Mouse (Mus musculus): ENCODE results near the gene Mrgprh.

Gene Mrgprh

DNA sequence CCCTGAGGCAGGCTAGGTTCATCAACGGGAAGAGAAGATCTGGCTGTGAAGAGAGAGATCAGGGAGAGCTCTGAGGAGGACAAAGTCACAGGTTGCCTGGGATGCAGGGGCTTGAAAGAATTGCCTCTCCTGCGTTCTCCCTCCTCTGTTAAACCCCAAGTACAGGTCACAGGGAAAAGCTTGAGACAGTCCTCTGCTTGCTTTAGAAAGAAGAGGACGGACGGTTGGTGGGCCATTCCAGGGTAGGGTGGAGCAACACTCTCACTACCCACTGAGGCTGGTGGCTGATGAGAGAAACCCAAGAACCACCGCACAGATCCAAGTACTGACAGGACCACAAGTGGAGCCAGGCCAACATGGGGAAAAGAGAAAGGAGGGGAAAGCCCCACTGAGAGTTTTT is at the start of gene Mrgprh:
Gene Mrgprh, plus strand, starts transcription at position 301 of the 400 bp plus-strand sequence.
- in situ Hi-C loops (cut with MboI; ENCODE audit: low sequenced_read_pairs), result no loop called here

DNA sequence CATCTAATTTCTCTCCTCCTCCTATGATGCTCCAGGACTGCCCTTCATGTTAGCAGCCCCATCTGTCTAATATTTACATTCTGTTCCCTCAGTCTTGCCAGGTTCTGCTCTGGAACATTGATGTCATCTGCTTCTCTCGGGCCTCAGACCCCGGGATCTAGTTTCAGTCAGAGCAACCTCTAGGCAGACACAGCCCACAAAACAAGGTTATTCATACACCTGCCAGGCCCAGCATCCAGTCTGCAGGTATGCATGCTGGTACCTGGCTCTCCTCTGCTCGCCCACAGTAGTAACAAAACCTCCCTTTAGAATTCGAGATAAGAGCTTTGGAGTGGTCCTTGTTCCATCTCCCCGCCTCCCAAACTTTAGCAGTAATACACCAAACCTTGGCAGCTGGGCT is 45.5 kb upstream of the Mrgprh start:
- in situ Hi-C loops (cut with MboI; ENCODE audit: low sequenced_read_pairs), result no loop called here

DNA sequence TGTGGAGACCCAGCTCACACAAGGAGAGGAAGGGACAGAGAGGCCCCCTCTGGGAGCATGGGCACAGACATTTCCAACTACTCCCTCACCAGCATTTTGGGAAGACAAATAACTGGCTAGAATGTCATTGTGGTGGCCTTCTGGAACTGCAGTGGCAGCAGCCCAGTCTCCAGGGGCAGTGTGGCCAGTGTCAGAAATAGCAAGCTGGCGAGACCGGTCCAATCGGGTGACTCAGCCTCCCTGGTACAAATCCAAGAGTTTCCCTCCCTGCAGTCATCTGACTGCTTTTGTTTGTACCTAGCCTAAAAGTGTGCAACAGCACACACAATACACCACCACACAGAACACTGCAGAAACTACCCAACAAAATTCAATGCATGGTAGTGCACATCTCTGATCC is 43.6 kb upstream of the Mrgprh start:
- in situ Hi-C loops (cut with MboI; ENCODE audit: low sequenced_read_pairs), result no loop called here

DNA sequence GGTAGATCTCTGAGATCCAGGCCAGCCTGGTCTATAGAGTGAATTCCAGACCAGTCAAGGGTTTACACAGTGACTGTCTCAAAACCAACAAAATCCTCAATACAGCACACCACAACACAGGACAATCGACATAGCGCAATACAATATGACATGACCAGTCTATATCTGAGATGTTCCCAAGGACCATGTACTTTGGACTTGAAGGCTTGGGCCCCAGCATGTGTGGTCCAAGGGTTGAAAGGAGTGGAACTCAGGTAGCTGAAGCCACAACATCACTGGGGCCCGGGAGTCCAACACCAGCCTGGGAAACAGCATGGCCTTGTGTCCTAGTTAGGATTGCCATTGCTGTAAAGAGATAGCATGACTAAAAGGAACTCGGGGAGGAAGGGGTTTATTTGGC is 43.2 kb upstream of the Mrgprh start:
- in situ Hi-C loops (cut with MboI; ENCODE audit: low sequenced_read_pairs), result no loop called here

DNA sequence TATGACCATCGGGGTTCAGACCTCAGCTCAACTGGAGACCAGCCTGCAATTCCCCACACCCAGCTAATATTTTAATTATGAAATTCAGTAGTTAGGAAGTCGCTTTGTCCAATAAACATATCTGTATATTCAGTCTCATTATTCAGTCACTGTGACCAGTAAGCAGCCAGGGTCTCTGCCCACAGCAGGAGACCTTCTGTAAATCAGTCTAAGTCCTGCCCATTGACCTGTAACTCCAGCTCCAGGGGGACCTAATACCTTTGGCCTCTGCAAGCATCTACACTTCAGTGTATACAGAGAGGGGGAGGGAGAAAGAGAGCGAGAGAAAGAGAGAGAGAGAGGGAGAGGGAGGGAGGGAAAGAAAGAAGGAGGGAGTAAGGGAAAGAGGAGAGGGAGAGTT is 41.5 kb upstream of the Mrgprh start:
- in situ Hi-C loops (cut with MboI; ENCODE audit: low sequenced_read_pairs), result no loop called here

DNA sequence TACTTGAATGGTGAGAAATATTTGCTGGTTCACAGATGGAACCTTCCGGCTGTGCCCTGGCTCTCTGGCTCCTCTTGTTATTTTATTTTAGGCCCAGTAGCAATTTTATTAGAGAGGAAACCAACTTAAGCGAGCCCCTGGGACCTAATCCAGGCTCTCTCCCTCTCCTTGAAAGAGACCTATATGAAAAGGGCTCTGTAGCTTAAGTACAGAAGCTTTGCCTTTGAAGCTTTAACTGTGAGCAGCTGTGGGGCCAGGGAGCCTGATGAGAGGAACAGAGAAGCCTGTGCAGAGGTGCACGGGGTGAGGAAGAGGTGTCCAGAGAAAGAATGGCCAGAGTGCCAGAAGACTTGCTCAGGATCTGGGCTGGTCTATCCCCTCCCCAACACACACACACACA is 41.0 kb upstream of the Mrgprh start:
- in situ Hi-C loops (cut with MboI; ENCODE audit: low sequenced_read_pairs), result no loop called here

DNA sequence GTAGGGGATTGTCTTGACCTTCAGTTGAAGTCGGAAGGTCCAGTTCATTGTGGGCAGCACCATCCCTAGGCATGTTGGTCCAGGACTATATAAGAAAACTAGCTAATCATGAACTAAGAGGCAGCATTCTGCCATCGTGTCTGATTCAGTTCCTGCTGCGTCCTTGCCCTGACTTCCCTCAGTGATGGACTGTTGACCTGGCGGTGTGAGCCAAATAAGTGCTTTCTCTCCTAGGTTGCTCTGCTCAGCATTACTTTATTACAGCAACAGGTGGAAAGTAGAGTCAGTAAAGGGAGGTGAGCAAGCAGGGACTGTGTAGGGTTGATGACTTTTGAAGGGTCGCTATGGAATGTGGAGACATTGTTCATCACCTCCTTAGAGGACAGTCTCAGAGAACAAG is 40.1 kb upstream of the Mrgprh start:
- in situ Hi-C loops (cut with MboI; ENCODE audit: low sequenced_read_pairs), result no loop called here

DNA sequence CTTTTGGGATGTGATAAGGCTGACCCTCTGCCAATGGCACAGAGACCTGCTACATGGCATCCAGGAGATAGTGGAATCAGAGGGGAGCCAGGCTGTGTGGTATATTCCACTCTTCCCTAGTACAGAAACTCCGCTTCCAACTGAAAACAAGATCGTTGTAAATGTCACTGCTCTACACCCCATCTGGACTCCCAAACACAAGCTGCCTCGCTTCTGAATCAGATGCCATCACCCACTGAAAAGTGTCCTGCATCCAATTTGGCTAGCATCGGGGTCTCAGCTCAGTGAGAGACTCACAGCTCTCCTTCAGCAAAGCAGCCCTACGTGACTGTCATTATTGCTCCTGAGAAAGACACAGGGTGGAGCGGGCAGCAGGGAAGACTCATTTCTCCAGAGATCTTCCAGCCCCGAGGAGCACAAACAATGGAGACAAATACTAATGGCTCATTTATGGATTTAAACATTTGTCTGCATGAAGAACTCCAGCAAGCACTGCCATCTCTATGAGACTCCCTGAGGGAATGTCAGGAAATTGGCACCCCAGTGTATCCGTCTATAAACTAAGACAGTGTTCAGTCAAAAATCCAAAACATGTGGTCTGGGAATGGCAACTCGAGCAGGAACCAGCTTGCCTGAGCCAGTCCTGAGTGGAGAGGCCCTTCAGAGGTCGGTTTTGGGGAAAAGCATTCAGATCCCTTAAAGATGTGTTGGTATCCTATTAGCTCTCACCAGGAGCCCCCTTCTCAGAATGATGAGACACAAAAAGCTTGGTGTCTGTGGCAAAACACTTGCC is 36.2 kb upstream of the Mrgprh start:
- in situ Hi-C loops (cut with MboI; ENCODE audit: low sequenced_read_pairs), result no loop called here

DNA sequence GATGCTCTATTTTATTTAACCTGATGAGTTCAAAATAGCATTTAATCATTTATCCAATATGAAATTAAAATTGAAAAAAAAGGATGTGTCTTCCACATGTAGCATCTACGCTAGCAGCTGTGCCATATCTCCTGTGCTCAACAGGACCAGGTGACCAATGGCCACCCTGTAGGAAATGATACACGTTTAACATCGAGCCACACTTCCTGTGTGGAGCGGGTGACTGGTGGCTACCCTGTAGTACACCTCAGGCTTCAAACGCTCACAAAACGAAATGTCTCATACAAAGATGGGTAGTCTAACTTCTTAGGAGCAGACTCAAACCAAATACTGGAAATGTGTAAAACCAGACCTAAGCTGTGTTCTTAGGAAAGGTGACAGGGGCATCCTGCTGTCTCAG is 32.0 kb upstream of the Mrgprh start:
- in situ Hi-C loops (cut with MboI; ENCODE audit: low sequenced_read_pairs), result no loop called here

DNA sequence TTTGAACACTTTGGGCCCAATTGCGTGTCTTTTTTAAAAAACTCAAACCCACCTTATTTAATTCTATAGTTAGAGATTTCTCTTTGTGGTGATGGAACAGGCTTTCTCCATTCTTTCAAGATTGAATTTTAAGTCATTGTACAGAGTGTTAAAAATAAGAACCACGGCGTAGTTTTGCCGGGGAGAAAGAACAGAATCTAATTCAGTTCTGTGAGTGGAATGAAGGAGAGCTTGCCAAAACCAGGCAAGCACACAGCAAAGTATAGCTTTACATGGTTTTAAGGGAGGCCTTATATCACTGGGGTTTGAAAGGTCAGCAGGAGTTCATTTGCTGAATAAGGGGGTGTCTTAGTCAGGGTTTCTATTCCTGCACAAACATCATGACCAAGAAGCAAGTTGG is 31.3 kb upstream of the Mrgprh start:
- in situ Hi-C loops (cut with MboI; ENCODE audit: low sequenced_read_pairs), result no loop called here

DNA sequence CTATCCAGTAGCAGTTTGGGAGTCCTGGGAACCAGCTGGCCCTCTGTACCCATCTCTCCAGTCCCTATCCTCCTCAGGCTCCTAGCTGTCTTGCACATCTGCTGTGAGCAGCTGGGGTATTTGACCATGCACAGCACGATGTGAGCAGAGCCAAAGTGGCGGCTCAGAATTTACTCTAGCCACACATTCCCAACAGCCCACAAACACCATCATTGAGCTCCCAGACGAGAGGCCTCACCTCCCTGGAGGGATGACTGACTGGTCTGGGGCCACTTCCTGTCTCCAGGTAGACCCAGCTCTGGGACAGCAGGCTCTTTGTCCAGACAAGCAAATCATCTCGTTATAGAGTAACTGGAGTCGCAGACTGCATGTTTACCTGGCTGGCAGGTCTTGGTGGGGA is 30.0 kb upstream of the Mrgprh start:
- in situ Hi-C loops (cut with MboI; ENCODE audit: low sequenced_read_pairs), result no loop called here

DNA sequence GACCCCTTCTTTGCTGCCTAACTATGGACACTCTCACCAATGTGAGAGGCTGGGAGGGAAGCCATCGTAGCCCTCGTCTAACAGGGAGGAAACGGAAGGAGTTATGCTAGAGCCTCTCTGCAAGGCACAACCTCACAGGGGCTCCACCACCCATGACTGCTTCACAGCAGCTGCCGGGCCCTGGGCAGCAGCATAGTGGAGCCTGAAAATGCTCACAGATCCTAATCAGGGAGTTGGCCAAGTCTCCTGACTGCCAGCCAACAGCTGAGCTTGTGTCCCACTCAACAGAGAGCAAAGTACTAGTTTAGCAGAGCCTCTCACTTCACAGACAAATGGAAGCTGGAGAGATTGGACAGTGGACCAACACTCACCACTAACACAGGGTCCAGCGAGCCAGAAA is 29.4 kb upstream of the Mrgprh start:
- in situ Hi-C loops (cut with MboI; ENCODE audit: low sequenced_read_pairs), result no loop called here

DNA sequence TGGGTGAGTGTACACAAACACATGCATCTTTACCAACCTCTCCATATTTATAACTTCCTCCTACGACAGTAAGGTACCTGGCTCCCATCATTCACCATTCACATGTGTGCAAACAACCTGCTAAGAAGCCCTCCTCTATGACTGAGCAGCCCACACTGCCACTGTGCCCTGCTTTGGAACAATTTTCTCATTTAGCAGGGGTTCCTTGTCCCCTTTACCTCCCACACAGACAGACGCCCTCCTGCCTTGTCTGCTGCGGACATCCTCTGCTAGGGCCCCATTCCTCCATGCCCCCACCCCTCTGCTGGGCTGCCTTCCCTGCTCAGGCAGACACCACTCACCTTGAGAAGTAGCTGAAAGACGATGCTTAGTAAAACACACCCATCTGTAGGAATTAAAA is 28.1 kb upstream of the Mrgprh start:
- in situ Hi-C loops (cut with MboI; ENCODE audit: low sequenced_read_pairs), result no loop called here

DNA sequence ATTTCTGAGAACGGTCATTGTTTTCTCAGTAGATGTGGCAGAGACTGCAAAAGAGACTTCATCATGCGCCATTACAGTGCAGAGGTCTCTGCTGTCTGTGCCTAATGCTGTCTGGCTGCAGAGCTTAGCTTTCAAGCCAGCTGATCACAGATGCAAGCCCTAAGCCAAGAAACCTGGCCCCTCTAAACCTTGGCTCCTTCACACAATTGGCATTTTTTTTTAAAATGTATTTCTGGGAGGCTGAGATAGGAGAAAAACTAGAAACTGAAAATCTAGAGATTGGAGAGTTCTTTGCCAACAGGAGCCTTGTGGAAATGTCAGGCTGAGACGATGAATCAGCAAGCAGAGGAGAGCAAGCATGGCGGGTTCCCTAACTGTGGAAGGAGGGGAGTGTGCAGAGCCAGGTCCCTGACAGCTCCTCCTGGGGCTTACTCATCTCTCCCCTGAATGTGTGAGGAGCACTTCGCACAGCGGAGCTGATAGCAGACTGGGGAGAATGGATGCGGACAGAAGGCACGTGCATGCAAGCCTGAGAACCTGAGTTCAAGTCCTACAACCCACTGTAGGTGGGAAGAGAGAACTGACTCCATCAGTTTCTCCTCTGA is 26.0 kb upstream of the Mrgprh start:
- in situ Hi-C loops (cut with MboI; ENCODE audit: low sequenced_read_pairs), result no loop called here

DNA sequence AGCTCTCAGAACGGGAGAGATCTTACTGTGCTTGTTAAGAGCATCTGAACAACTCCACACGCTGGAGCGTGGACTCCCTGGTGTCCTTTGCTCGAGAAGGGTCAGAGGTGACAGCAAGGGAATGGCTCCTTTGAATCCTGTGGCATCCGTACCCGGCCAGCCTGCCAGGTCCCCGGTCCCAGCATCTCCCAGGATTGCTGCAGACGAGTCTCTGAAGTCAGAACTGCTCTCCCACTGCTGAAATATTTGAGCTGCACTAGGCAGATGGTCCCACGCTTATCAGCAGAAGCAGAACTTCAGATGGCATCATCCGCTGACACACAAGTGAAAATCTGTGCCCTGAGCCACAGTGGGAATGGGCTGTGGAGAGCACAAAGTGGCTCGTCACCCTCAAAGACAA is 24.1 kb upstream of the Mrgprh start:
- in situ Hi-C loops (cut with MboI; ENCODE audit: low sequenced_read_pairs), result no loop called here

DNA sequence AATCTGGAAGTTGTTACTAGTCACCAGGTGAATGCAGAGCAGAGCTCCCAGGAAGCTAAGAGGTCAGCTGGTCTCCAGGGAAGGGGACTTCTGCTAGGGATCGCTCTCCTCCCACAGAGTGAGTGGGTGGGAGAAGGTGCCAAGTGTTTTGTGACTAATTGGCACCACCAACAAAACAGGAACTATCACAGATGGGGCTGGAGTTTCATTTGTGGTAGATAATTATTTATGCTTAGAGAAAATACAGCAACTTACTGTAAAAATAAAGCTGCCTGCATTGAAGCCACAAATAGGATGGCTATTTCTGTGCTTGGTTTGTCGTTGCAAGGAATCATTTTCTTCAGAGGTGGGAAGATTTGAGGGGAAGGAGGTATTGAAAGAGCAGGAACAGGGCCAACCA is 22.0 kb upstream of the Mrgprh start:
- in situ Hi-C loops (cut with MboI; ENCODE audit: low sequenced_read_pairs), result no loop called here

DNA sequence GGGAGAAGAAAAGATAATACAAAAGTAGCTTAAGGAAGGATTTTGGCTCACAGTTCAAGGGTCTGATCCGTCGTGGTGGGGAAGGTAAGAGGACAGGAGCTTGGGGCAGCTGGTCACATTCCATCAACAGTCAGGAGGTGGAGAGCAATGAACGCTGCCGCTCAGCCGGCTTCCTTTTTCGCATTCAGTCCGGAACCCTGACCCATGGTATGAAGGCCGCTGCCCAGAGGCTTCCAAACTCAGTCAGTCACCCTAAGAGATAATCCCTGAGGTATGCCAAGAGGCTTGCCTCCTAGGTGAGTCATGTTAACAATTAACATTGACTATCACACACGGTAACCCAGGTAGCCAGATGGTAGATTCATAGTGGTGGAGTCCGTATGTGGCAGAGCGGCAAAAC is 21.4 kb upstream of the Mrgprh start:
- in situ Hi-C loops (cut with MboI; ENCODE audit: low sequenced_read_pairs), result no loop called here

DNA sequence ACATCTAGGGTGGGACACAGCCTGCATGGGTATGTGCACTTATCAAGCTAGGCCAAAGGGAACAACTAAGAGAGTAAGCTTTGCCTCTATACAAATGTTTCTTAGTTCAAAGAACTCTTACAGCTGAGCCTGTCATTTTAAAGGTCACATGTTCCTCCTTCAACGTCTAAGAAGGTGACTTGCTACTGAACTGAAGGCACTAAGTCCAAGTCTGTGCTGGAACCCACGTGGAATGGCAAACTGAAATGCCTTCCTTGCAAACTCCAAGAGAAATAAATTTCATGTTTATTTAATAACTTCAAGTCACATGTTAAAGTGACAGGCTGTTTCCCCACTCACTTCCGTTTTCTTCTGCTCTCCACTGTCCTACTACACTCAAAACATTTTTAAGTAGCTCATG is 18.4 kb upstream of the Mrgprh start:
- in situ Hi-C loops (cut with MboI; ENCODE audit: low sequenced_read_pairs), result no loop called here

DNA sequence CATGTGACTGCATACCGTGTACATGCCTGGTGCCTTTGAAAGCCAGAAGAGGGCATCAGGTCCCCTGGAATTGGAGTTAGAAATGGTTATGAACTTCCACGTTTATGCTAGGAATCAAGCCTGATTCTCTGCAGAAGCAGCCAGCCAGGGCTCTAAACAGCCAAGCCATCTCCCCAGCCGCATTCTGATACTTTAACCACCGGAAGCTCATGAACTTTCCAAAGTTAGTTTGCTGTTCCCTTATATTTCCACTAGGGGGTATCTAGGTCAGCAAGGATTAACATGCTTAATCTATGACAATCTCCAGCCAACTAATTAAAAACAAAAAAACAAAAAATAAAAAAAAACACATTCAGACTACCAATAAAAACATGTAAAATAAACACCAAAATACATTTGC is 17.8 kb upstream of the Mrgprh start:
- in situ Hi-C loops (cut with MboI; ENCODE audit: low sequenced_read_pairs), result no loop called here

DNA sequence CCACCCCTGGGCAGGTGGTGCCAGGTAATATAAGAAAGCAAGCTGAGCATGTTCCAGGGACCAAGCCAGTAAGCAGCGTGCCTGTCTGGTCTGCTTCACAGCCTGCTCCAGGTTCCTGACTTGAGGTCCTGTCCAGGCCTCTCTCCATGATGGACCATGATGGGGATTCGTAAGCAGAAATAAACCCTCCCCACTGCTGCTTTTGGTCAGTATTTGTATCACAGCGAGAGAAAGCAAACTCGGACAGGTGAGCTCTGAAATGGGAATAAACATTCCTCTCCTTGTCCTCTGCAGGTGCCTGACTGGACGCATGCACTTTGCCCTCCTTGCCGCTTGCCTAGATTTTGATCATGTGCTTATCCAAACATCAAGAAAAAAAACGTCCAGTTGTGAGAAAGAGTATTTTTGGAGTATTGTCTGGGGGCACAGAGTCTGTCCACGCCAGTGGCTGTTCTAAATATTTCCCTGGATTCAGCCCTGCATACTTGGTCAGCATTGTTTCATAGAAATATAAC is 16.8 kb upstream of the Mrgprh start:
- in situ Hi-C loops (cut with MboI; ENCODE audit: low sequenced_read_pairs), result no loop called here

DNA sequence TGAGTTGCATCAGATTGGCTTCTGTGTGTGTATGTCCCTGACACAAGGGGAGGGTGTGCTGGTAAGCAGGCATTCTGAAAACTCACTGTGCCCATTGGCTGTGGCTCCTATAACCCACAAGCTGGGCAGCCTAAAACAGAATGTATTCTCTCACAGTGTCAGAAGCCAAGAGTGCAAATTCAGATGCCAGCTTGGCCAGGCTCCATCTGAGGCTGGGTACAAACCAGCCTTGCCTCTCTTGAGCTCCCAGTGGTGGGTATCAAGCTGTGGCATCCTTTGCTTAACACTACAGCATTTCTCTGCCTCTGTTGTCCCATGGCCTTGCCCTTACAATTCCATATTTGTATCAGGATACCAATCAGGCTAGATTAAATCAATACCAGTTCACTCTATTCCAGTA is 11.7 kb upstream of the Mrgprh start:
- in situ Hi-C loops (cut with MboI; ENCODE audit: low sequenced_read_pairs), result no loop called here

DNA sequence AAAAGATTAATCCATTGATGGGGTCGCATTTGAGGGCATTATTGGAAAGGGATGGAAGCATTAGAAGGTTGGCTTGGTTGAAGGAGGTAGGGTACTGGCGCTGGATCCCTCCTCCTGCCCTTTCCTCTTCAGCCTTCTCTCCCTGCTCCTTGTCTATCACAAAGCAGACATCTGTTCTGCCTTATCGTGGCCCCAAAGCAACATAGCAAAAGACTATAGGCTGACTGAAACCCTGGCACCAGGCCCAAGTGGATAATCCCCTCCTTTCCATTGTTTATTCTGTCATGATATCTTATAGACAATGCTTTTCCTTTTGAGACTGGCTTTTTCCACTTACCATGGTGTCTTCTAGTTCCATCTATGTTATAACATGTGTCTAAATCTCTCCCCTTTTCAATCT is 10.4 kb upstream of the Mrgprh start:
- in situ Hi-C loops (cut with MboI; ENCODE audit: low sequenced_read_pairs), result no loop called here

DNA sequence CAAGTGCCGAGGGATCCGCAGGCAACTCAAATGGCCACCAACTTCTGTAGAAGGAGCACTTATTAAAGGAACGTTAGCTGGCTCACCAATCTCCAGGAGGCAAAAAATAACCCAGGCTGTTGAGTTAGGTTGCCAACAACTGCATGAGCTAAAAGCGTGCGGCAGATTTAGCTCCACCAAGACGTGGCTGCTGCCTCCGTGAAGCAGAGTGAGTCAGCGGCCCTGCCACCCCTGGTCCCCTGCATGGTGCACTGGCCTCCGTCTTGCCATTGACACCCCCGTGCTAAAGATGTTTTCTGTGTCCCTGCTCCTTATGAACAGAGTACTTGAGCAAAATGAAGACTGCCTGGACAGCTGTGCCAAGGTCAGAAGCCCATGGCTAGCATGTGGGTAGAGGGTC is 9.0 kb upstream of the Mrgprh start:
- in situ Hi-C loops (cut with MboI; ENCODE audit: low sequenced_read_pairs), result no loop called here
